Mouse (Mus musculus): ENCODE results near the gene Ost4.

DNA sequence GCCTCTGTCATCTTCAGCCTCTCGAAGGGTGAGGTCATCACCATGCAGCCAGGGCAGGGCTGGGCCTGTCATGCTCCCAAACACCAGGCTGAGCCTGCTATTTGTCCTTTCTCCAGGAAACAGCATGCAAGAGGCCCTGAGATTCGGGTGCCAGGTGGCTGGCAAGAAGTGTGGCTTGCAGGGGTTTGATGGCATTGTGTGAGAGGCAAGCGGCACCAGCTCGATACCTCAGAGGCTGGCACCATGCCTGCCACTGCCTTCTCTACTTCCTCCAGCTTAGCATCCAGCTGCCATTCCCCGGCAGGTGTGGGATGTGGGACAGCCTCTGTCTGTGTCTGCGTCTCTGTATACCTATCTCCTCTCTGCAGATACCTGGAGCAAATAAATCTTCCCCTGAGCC lies 23.3 kb upstream of the Ost4 start:
- TF ChIP-seq GABPA (IDR thresholded peaks at IDR 0.05; ENCODE audit: low read depth, low read length): no peak
- no peak for TF ChIP-seq ZNF384 (IDR thresholded peaks at IDR 0.05; ENCODE audit: low read depth, low read length)
- no peak for TF ChIP-seq CTCF (IDR thresholded peaks at IDR 0.05 in 2 of 3, conservative IDR thresholded peaks at IDR 0.05 in 1 of 3; ENCODE audit: control insufficient read depth in 1 of 3, insufficient read depth in 1 of 3, low read depth in 2 of 3, low read length in 3 of 3, poor library complexity in 1 of 3, severe bottlenecking in 1 of 3)
- no peak for TF ChIP-seq ZMIZ1 (IDR thresholded peaks at IDR 0.05; ENCODE audit: low read depth, low read length)
- TF ChIP-seq POLR2A (IDR thresholded peaks at IDR 0.05; ENCODE audit: control insufficient read depth in 1 of 2, insufficient read depth in 1 of 2, low read depth in 1 of 2, low read length in 2 of 2, poor library complexity in 1 of 2): no peak
- no peak for TF ChIP-seq NRF1 (IDR thresholded peaks at IDR 0.05; ENCODE audit: insufficient read depth, low read depth, low read length, poor library complexity, severe bottlenecking)
- no peak for TF ChIP-seq KAT2A (conservative IDR thresholded peaks at IDR 0.05; ENCODE audit: low read depth, low read length)
- no peak for TF ChIP-seq EP300 (IDR thresholded peaks at IDR 0.05; ENCODE audit: low read depth in 1 of 2, low read length in 2 of 2)
- TF ChIP-seq POLR2AphosphoS2 (IDR thresholded peaks at IDR 0.05; ENCODE audit: low read length): no peak
- TF ChIP-seq NELFE (IDR thresholded peaks at IDR 0.05; ENCODE audit: low read depth, low read length): no peak
